Mouse (Mus musculus) spleen, postnatal 36 days (tissue): ENCODE measurements at regions not wholly inside any gene's neighbourhood (a gene's known extent, or its start where the extent isn't known, plus 50 kb on each side); places are given as distances from the start of the nearest gene placed in this dataset.
"Not testable (repeated sequence)": the region's sequence is repeated elsewhere in the genome, so short reads cannot be mapped to it uniquely, and the experiment has no call there.

ENCODE experiments used
- DNase-seq, 2 experiments: peaks; one replicate each; pipeline ENCODE4 v3.0.0; 2022; ENCODE audit warnings: low spot score in 2 of 2, mixed read lengths in 1 of 2

DNA sequence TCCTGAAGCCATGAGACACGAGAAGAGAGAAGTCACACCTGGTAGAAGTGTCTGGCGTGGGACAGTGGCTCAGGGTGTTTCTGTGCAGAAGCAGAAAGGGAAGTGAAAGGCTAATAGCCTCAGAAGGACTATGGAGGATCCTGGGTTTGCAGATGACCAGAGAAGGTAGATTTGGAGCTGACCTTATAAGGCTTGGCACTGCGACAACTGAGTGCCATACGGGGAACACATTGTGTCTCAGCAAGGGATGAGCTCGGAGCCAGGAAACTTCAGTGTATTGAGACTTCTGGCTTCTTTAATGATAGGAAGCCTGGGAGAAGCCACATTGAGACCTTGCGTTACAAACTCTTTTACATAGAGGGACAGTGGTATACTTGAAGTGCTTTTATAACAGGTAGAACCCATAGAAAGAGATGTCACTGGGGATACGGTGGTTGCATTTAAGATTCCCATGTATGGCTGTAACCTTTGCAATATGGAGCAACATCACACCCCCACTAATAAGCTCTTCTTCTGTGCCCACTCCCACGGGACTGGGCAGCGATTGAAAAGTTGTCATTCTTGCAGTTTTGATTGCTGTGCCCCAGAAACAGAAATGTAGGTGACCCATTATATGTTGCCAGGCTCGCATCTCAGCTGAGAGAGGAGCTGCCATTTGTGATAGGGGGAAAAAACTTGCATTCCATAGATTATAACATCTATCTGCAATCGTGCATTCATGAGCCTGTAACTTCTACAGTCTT is 61.8 kb upstream of the Dync1i1 start:
- DNase-seq = no peak

DNA sequence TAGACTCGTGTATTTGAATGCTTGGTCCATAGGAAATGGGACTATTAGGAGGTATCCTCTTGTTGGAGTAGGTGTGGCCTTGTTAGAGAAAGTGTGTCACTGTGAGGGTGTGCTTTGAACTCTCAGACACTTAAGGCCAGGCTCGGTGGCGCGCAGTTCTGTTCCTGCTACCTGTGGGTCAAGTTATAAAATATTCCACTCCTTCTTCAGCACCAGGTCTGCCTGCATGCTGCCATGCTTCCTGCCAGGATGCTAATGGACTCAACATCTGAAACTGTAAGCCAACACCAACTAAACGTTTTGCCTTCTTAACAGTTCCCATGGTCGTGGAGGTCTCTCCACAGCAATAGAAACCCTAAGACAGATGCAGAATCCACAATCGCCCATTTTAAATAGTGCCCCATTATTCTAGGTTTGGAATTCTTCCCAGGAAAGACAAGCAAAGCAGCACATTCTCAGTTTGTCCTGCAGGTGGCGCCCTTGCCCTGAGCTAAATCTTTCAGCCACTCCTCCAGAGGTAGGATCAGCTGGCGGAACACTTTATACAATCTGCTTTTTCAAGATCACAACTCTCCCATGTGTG is 80.2 kb upstream of the Dync1i1 start:
- peak in 1 of 2 experiments; percentile 5 for DNase-seq

DNA sequence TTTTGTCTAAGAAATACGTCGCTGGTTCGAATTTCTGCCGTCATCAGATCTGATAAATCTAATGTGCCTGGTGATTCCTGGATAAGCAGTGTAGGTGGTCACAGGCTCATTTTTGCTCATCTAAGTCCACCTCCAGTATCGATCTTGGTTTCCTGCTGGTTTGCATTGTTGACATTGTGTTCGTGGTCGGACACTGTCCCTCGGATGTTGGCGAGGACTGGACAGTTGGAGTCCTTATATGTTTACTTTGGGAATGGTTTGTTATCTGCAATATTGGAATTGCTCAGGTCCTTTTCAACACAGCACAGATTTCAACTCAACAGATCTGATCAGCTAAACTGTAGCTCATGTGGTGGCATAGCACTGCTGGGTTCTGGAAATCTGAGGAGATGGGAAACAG is 91.2 kb upstream of the Dync1i1 start:
- DNase-seq = no peak

DNA sequence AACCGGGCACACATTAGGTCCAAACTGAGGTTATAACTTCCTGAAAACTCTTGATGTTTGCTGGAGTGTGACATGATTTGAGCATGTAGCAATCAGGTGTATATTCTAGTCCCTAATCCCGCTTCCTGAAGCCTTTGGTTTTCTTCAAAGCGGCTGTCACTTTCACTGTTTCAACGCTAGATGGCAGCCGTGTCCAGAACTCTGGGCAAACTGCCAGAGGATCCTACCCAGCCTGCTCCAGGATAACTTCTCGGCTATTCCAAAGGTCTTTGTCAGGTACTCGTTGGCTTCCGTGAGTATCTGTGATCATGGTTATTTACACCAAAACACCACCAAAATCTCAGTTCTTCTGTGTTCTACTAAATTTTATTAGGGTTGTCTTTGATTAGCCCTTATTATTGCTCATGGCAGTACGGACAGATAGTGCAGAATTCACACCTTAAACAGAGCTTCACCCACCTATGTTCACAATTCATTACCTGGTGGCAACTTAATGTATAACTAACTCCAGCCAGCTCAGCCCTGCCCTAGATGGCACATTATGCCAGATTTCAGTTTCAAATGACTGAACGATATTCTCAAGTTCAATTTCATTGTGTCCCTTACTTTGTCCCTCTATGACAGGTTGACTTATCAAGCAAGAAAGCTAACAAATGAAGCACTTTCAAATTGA is 92.3 kb upstream of the Dync1i1 start:
- DNase-seq = no peak

DNA sequence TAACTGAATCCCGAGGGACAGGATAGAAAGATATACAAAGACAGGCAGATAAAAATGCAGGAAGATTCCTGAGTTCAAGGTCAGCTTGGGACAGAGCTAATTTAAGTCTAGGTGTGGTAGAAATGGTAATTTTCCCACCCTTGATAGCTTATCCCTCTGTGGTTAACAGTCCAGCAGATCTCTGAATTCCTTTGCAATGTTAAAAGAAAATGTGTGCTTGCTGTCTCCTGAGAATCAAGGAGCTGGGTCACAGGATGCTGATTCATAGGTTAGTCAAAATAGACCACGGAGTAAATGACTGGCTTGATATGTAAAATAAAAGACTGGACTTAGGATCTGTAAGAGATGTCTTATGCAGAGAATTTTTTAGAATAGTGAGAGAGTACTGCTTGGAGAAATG is 101.4 kb upstream of the Dync1i1 start:
- no peak for DNase-seq

DNA sequence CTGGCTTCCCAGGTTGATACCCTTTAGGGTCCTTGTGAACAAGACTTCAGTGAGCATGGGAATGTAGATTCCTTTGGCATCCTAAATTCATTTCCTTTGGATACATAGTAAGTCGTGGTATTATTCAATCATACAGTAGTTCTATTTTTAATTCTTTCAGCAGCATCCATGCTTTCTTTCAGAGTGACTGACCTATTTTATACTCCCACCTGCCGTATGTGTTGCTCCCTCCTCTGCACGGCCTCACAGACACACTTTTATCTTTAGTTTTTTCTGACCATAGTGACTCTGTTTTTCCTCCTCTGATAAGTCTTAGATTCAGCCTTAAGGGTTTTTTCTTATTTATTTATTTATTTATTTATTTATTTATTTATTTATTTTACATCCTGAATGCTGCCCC is 103.9 kb upstream of the Dync1i1 start:
- no peak for DNase-seq

- no peak for DNase-seq
Measured at GRCm38 (mm10) chr6:5594011-5594410, 97.9 kb upstream of the Pdk4 start.

DNA sequence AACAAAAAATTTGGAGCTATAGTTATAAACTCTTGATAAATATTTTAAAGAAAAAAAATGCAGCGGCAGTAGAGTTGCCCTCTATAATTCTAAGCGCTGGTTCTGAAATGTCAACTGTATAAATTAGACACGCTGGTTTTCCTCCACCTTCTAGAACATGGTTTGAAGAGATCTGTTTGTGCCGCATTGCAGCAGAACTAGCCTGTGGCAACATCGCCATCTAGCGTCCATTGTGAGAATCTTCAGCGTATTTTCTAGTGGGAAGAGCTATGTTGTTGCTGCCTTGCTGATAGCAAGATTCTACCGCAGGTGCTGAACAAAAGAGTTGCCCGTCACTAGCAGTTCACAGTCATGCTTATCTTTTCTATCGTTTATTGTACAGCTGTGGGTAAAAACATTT is 93.5 kb upstream of the Pdk4 start:
- DNase-seq = peak; percentile 27 to 44

DNA sequence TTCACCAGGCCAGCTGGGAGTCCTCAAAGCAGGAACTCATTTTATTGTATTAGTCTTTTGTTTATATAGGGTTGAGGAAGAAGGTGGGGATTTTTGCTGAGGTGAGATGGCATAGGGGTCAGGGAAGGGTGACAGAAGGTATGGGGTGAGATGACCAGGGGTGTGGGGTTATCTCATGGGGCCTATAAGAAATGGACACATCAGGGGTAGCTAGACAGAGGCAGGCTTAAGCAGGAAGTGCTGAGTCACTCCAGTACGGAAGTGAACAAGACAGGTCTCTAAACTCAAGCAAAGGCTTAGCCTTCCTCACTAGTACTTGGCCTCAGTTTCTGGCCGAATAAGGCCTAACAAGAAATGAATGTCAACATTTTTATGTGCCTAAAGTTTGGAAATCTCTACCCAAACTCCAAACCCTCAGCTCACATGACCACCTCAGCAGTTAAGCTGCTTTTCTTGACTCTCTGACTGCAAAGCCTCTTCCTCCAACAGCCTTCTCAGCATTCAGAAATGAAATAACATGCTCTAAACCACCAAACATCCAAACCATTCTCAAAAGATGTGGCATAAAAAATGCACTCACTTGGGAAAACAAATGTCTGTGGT is 86.9 kb upstream of the Pdk4 start:
- DNase-seq = no peak

DNA sequence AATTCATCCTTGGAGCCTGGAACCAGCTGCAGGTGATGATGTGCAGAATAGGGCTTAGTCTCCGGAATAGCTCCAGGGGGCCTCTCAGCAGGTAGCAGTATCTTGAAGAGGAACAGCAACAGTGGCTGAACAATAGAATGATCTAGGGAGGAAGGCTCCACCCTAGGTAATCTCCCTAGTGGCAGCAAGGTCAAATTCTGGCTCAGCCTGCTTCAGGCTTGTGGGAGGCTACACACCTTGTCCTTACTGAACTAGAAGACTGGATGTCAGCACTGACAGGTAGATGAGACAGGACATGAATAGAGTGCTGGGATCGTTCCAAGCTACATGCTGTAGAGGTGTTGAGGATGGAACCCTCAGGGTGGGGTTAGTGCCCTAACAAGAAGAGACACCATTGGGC is 80.8 kb upstream of the Pdk4 start:
- not testable (repeated sequence) for DNase-seq

- no peak for DNase-seq
Measured at GRCm38 (mm10) chr6:5566582-5566981, 70.5 kb upstream of the Pdk4 start.

GRCm38 (mm10) chr6:5565049-5565448 is 68.9 kb upstream of the Pdk4 start:
- no peak for DNase-seq

GRCm38 (mm10) chr6:5553703-5554394 is 57.7 kb upstream of the Pdk4 start:
- DNase-seq = no peak

DNA sequence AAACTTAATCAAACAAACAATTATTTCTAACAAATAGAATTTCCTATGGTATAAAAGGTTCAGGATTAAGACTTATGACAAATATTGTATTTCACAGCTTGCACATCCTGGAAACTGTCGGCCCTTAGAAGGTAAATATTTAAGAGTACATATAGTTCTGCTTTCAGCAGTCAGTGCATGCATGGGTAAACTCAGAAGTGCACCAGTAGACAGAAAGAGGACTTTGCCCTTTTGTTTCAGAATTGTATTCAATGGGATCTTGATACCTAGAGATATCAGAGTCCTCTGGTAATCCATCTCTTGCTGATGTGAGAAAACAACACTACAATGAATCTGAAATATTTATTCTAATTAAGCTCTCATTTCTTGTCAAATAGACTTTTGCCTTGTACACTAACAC is 54.0 kb upstream of the Pdk4 start:
- no peak for DNase-seq
